Mouse (Mus musculus) intestine, embryonic 15.5 days (tissue): ENCODE data around the gene Spata9. TPM values are rescaled to one million over a fixed set of nuclear protein-coding genes. Genes with fewer than 3 reads are reported as not detected.
A peak's percentile ranks its signal among the peaks of the same experiment; 100 is the strongest.

Source experiments
- ATAC-seq: fragments of 200-750 bp; cut with Nextera tagmentation; 2 replicates; pipeline ENCODE4 v1.8.0; 2017; ENCODE audit warnings: moderate TSS enrichment, moderate library complexity
- H3K27ac ChIP-seq: fragments of 300-500 bp; sonication (generic); 2 replicates; pipeline ENCODE4 v1.5.1; 2015; ENCODE audit warnings: mild to moderate bottlenecking, inconsistent platforms
- H3K27me3 ChIP-seq: fragments of 300-500 bp; sonication (generic); replicated peaks from 2 replicates; pipeline ENCODE4 v1.6.1; 2015; ENCODE audit warnings: inconsistent platforms
- H3K36me3 ChIP-seq: fragments of 300-500 bp; sonication (generic); 2 replicates; pipeline ENCODE4 v1.6.1; 2015; ENCODE audit warnings: inconsistent platforms
- H3K4me1 ChIP-seq: fragments of 300-500 bp; sonication (generic); replicated peaks from 2 replicates; pipeline ENCODE4 v1.6.1; 2015; ENCODE audit warnings: inconsistent platforms
- H3K4me2 ChIP-seq: fragments of 300-500 bp; sonication (generic); replicated peaks from 2 replicates; pipeline ENCODE4 v1.6.1; 2015; ENCODE audit warnings: mild to moderate bottlenecking, inconsistent platforms
- H3K4me3 ChIP-seq: fragments of 300-500 bp; sonication (generic); replicated peaks from 2 replicates; pipeline ENCODE4 v1.5.1; 2015; ENCODE audit warnings: inconsistent platforms
- H3K9ac ChIP-seq: fragments of 300-500 bp; sonication (generic); 2 replicates; pipeline ENCODE4 v1.6.1; 2015; ENCODE audit warnings: inconsistent platforms
- H3K9me3 ChIP-seq: fragments of 300-500 bp; sonication (generic); 2 replicates; pipeline ENCODE4 v1.6.1; 2016; ENCODE audit warnings: inconsistent platforms
- WGBS: fragments of 180-500 bp; shearing (Covaris S2); methylation state at CpG from one replicate; pipeline ENCODE4 v1.1.7; 2015; 5-methylcytosine and 5-hydroxymethylcytosine counted together
- polyA plus RNA-seq: library from polyadenylated mRNA; unstranded; fragments of >200 nt; fragmentation: Nextera tagmentation; extraction: Ambion mirVana; gene quantifications from 2 replicates; pipeline ENCODE4 v1.2.1, GENCODE M21; 2015

The Spata9 gene
- polyA plus RNA-seq, 1 experiment from 2014 or later = 0.41 TPM

- WGBS = 56% methylated on average over 3 of the region's 3 CpGs
- Histone ChIP-seq H3K9ac (no peak overlapping the region), H3K4me1 (no peaks in the 10 kb centered on the region), H3K4me2 (no peak overlapping the region), H3K27ac (no peak overlapping the region), H3K36me3 (no peaks in the 10 kb centered on the region), H3K27me3 (no peaks in the 10 kb centered on the region), H3K9me3 (no peaks in the 10 kb centered on the region), H3K4me3 (no peak overlapping the region)
- no peak for ATAC-seq
Observed at GRCm38 (mm10) chr13:76003272-76003671, 36.3 kb downstream of the Spata9 start.

- H3K27me3 ChIP-seq = no peaks in the 10 kb centered on the region
- no peaks in the 10 kb centered on the region for H3K36me3 ChIP-seq
- 64% methylated on average over 2 of the region's 2 CpGs for WGBS
- ATAC-seq = no peak
- no peak overlapping the region for H3K4me3 ChIP-seq
- no peaks in the 10 kb centered on the region for H3K9me3 ChIP-seq
- no peak overlapping the region for H3K4me2 ChIP-seq
- no peaks in the 10 kb centered on the region; the same call in 1 of the 2 replicates for H3K4me1 ChIP-seq
- no peak overlapping the region for H3K9ac ChIP-seq
- no peak overlapping the region for H3K27ac ChIP-seq
Observed at GRCm38 (mm10) chr13:76014511-76014910, 47.6 kb downstream of the Spata9 start.

GRCm38 (mm10) chr13:76017465-76017864 is 50.5 kb downstream of the Spata9 start:
- H3K9ac ChIP-seq = peak overlapping the region; percentile 83
- 52% methylated on average over 4 of the region's 4 CpGs for WGBS

GRCm38 (mm10) chr13:76017974-76018843 is 51.3 kb downstream of the Spata9 start, which contains the start of gene Rfesd:
Rfesd (minus strand) TSS chr13:76018719.
- H3K36me3 ChIP-seq = no peaks in the 10 kb centered on the region
- H3K4me1 ChIP-seq = no peaks in the 10 kb centered on the region; the same call in 1 of the 2 replicates
- under 1% methylated on average over 50 of the region's 50 CpGs for WGBS
- peak within 1 kb of the TSS; percentile 70 for H3K4me3 ChIP-seq
- H3K4me2 ChIP-seq = peak within 1 kb of the TSS; percentile 67
- ATAC-seq = peak; percentile 100
- no peaks in the 10 kb centered on the region for H3K27me3 ChIP-seq
- H3K27ac ChIP-seq = peak within 1 kb of the TSS; percentile 95
- peak within 1 kb of the TSS; percentile 83 for H3K9ac ChIP-seq
- H3K9me3 ChIP-seq = no peaks in the 10 kb centered on the region

More at GRCm38 (mm10) chr13:76017465-76017864, 50.5 kb downstream of the Spata9 start:
- Histone ChIP-seq H3K36me3 (no peaks in the 10 kb centered on the region), H3K4me3 (peak overlapping the region; percentile 70), H3K4me2 (peak overlapping the region; percentile 67), H3K27me3 (no peaks in the 10 kb centered on the region), H3K9me3 (no peaks in the 10 kb centered on the region), H3K27ac (peak overlapping the region; percentile 95; the same call in 1 of the 2 replicates), H3K4me1 (no peaks in the 10 kb centered on the region; the same call in 1 of the 2 replicates)
- ATAC-seq = no peak

GRCm38 (mm10) chr13:76018844-76019400 is 52.0 kb downstream of the Spata9 start:
- WGBS = 47% methylated on average over 5 of the region's 5 CpGs
- H3K9me3 ChIP-seq = no peaks in the 10 kb centered on the region
- no peaks in the 10 kb centered on the region for H3K27me3 ChIP-seq
- H3K4me3 ChIP-seq = peak overlapping the region; percentile 70
- no peaks in the 10 kb centered on the region; the same call in 1 of the 2 replicates for H3K4me1 ChIP-seq
- peak overlapping the region; percentile 67 for H3K4me2 ChIP-seq
- H3K9ac ChIP-seq = no peak overlapping the region
- ATAC-seq = peak; percentile 64
- H3K36me3 ChIP-seq = no peaks in the 10 kb centered on the region
- H3K27ac ChIP-seq = no peak overlapping the region

GRCm38 (mm10) chr13:76021782-76022181 is 54.8 kb downstream of the Spata9 start:
- no peak overlapping the region for H3K4me2 ChIP-seq
- H3K4me3 ChIP-seq = no peak overlapping the region
- H3K4me1 ChIP-seq = no peaks in the 10 kb centered on the region; the same call in 1 of the 2 replicates
- no peaks in the 10 kb centered on the region for H3K27me3 ChIP-seq
- no peak for ATAC-seq
- H3K27ac ChIP-seq = no peak overlapping the region
- H3K9ac ChIP-seq = no peak overlapping the region
- H3K36me3 ChIP-seq = no peaks in the 10 kb centered on the region
- no peaks in the 10 kb centered on the region for H3K9me3 ChIP-seq
- WGBS = 88% methylated on average over 2 of the region's 2 CpGs

GRCm38 (mm10) chr13:76024588-76024987 is 57.6 kb downstream of the Spata9 start:
- ATAC-seq = no peak
- H3K27me3 ChIP-seq = no peaks in the 10 kb centered on the region
- no peak overlapping the region for H3K4me2 ChIP-seq
- H3K36me3 ChIP-seq = no peaks in the 10 kb centered on the region
- H3K9me3 ChIP-seq = no peaks in the 10 kb centered on the region
- 79% methylated on average over 3 of the region's 3 CpGs for WGBS
- H3K9ac ChIP-seq = no peak overlapping the region
- no peak overlapping the region for H3K4me3 ChIP-seq
- no peaks in the 10 kb centered on the region for H3K4me1 ChIP-seq
- H3K27ac ChIP-seq = no peak overlapping the region

GRCm38 (mm10) chr13:76042455-76042854 is 75.5 kb downstream of the Spata9 start:
- Histone ChIP-seq H3K27ac (no peak overlapping the region), H3K9me3 (no peaks in the 10 kb centered on the region), H3K4me3 (no peak overlapping the region), H3K27me3 (no peaks in the 10 kb centered on the region), H3K9ac (no peak overlapping the region), H3K4me2 (no peak overlapping the region), H3K4me1 (no peaks in the 10 kb centered on the region), H3K36me3 (no peaks in the 10 kb centered on the region)
- ATAC-seq = no peak
- 35% methylated on average over 1 of the region's 1 CpGs for WGBS

GRCm38 (mm10) chr13:76044971-76045370 is 78.0 kb downstream of the Spata9 start:
- ATAC-seq = no peak
- Histone ChIP-seq H3K4me1 (no peaks in the 10 kb centered on the region), H3K36me3 (no peaks in the 10 kb centered on the region), H3K4me2 (no peak overlapping the region), H3K9me3 (no peaks in the 10 kb centered on the region), H3K27ac (no peak overlapping the region), H3K27me3 (no peaks in the 10 kb centered on the region), H3K9ac (no peak overlapping the region), H3K4me3 (no peak overlapping the region)

Other genes with a start within 250 kb of the Spata9 start
- 158 and 160 TPM in 2 replicates for gene Glrx, start 127.3 kb upstream of the Spata9 start, polyA plus RNA-seq
- gene Rhobtb3, start 23.2 kb upstream of the Spata9 start, polyA plus RNA-seq = 28.0 and 31.1 TPM in 2 replicates
- gene Rfesd, start 51.6 kb downstream of the Spata9 start, polyA plus RNA-seq = 19.9 and 21.2 TPM in 2 replicates
- gene Gpr150, start 89.8 kb downstream of the Spata9 start, polyA plus RNA-seq = 0.15 and 0.25 TPM in 2 replicates
- gene Arsk, start 131.5 kb downstream of the Spata9 start, polyA plus RNA-seq = 4.1 and 5.6 TPM in 2 replicates
- 10.3 and 11.2 TPM in 2 replicates for gene Ttc37, start 131.6 kb downstream of the Spata9 start, polyA plus RNA-seq